Comparison of ENCODE assay signal across 8 mouse cellular contexts in the genomic region with DNA sequence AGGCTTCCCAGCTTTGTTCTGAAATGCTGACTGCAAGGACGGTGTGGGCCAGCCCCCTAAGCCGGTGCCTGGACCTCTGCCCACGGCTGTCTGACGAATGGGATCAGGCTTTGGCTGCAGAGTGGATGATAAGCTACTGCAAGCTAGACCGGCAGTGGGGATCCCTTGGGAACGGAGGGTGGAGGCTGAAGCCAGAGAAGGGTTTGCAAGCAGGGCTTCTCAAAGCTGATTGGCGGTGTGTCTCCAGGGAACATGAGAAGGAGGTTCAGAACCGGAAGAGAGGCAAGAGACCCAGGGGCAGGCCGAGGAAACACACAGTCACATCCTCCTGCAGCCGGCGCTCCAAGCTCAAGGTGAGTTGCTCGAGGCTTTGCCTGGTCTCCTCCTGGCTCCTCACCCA. TPM values are rescaled to one million over a fixed set of nuclear protein-coding genes. Genes with fewer than 3 reads are reported as not detected.
DNase-seq lines count a peak whose midpoint lies in the region; ATAC-seq and TF ChIP-seq lines count a peak whose summit lies in the region.

No protein-coding gene starts in this region.

- no peaks in the 10 kb centered on the region for H3K9me3 ChIP-seq in lung, embryonic 16.5 days (ENCODE audit: control insufficient read depth, low read length)
- H3K9me3 ChIP-seq in forebrain, embryonic 16.5 days (ENCODE audit: control insufficient read depth, low read length) = no peaks in the 10 kb centered on the region
- H3K9me3 ChIP-seq in hindbrain, embryonic 13.5 days = no peaks in the 10 kb centered on the region
- H3K9me3 ChIP-seq in midbrain, postnatal 0 days (ENCODE audit: low read length) = no peaks in the 10 kb centered on the region
- H3K9me3 ChIP-seq in intestine, embryonic 15.5 days = no peaks in the 10 kb centered on the region

- H3K9ac ChIP-seq in lung, embryonic 16.5 days (ENCODE audit: low read length) = no peak overlapping the region
- H3K9ac ChIP-seq in forebrain, embryonic 16.5 days (replicated peaks; ENCODE audit: low read depth, low read length) = no peak overlapping the region
- peak overlapping the region; percentile 95 for H3K9ac ChIP-seq in hindbrain, embryonic 13.5 days
- H3K9ac ChIP-seq in midbrain, postnatal 0 days (replicated peaks; ENCODE audit: low read length, poor library complexity, severe bottlenecking) = peak overlapping the region; percentile 48
- H3K9ac ChIP-seq in intestine, embryonic 15.5 days = no peak overlapping the region

- ATAC-seq in lung, embryonic 16.5 days (ENCODE audit: low read depth) = no peak
- ATAC-seq in forebrain, embryonic 16.5 days = no peak
- ATAC-seq in hindbrain, embryonic 13.5 days (ENCODE audit: low FRiP score) = no peak
- ATAC-seq in midbrain, postnatal 0 days (ENCODE audit: low FRiP score) = no peak
- ATAC-seq in intestine, embryonic 15.5 days = no peak

- peaks cover 35% of the 10 kb centered on the region for H3K36me3 ChIP-seq in lung, embryonic 16.5 days (ENCODE audit: control insufficient read depth, insufficient read depth, low read length)
- peaks cover 31% of the 10 kb centered on the region for H3K36me3 ChIP-seq in forebrain, embryonic 16.5 days (ENCODE audit: control insufficient read depth, insufficient read depth)
- peaks cover 47% of the 10 kb centered on the region for H3K36me3 ChIP-seq in hindbrain, embryonic 13.5 days
- peaks cover 34% of the 10 kb centered on the region for H3K36me3 ChIP-seq in midbrain, postnatal 0 days (ENCODE audit: insufficient read depth, low read length)
- peaks cover 36% of the 10 kb centered on the region for H3K36me3 ChIP-seq in intestine, embryonic 15.5 days

- WGBS in lung, embryonic 16.5 days = 35% methylated on average over 12 of the region's 12 CpGs
- WGBS in lung, adult 2 months = 63% methylated on average over 12 of the region's 12 CpGs
- 45% methylated on average over 12 of the region's 12 CpGs for WGBS in forebrain, embryonic 16.5 days
- 50% methylated on average over 12 of the region's 12 CpGs for WGBS in hindbrain, embryonic 13.5 days
- 15% methylated on average over 11 of the region's 12 CpGs for WGBS in midbrain, postnatal 0 days
- 50% methylated on average over 12 of the region's 12 CpGs for WGBS in intestine, embryonic 15.5 days
- WGBS in cerebellum, adult 2 months = 49% methylated on average over 12 of the region's 12 CpGs

- no peak overlapping the region for H3K4me3 ChIP-seq in lung, embryonic 16.5 days (ENCODE audit: low read length)
- H3K4me3 ChIP-seq in lung, adult 2 months (replicated peaks; ENCODE audit: extremely low read depth, low read depth, low read length) = no peak overlapping the region
- H3K4me3 ChIP-seq in forebrain, embryonic 16.5 days (replicated peaks; ENCODE audit: low read length) = no peak overlapping the region
- H3K4me3 ChIP-seq in hindbrain, embryonic 13.5 days = peak overlapping the region; percentile 99
- H3K4me3 ChIP-seq in midbrain, postnatal 0 days (ENCODE audit: low read depth, low read length) = no peak overlapping the region
- no peak overlapping the region for H3K4me3 ChIP-seq in intestine, embryonic 15.5 days (replicated peaks)
- H3K4me3 ChIP-seq in cerebellum, adult 2 months (replicated peaks; ENCODE audit: insufficient read depth, low read depth, low read length) = no peak overlapping the region

- TF ChIP-seq CTCF in lung, adult 2 months (IDR thresholded peaks at IDR 0.05; ENCODE audit: insufficient read depth, low read length) = no peak
- TF ChIP-seq CTCF in midbrain, postnatal 0 days (IDR thresholded peaks at IDR 0.05) = no peak
- TF ChIP-seq CTCF in cerebellum, adult 2 months (IDR thresholded peaks at IDR 0.05; ENCODE audit: borderline replicate concordance, insufficient read depth, low read depth, low read length) = no peak

- H3K4me1 ChIP-seq in lung, embryonic 16.5 days (replicated peaks; ENCODE audit: control insufficient read depth, insufficient read depth, low read length) = peaks cover 29% of the 10 kb centered on the region
- no peaks in the 10 kb centered on the region; the same call in 1 of the 2 replicates for H3K4me1 ChIP-seq in lung, adult 2 months (ENCODE audit: control insufficient read depth, insufficient read depth, low read length)
- H3K4me1 ChIP-seq in forebrain, embryonic 16.5 days (replicated peaks; ENCODE audit: control insufficient read depth, insufficient read depth, low read length) = peaks cover 42% of the 10 kb centered on the region
- peaks cover 60% of the 10 kb centered on the region for H3K4me1 ChIP-seq in hindbrain, embryonic 13.5 days (replicated peaks)
- peaks cover 16% of the 10 kb centered on the region; the same call in 1 of the 2 replicates for H3K4me1 ChIP-seq in midbrain, postnatal 0 days (ENCODE audit: insufficient read depth, low read length)
- peaks cover 32% of the 10 kb centered on the region for H3K4me1 ChIP-seq in intestine, embryonic 15.5 days (replicated peaks)
- peaks cover 9% of the 10 kb centered on the region; the same call in 1 of the 2 replicates for H3K4me1 ChIP-seq in cerebellum, adult 2 months (ENCODE audit: control insufficient read depth, insufficient read depth, low read length)

- H3K27me3 ChIP-seq in lung, embryonic 16.5 days (ENCODE audit: control insufficient read depth, insufficient read depth, low read depth, low read length) = peaks cover under 1% of the 10 kb centered on the region; the same call in 1 of the 2 replicates
- H3K27me3 ChIP-seq in forebrain, embryonic 16.5 days (replicated peaks; ENCODE audit: control insufficient read depth, insufficient read depth, low read length) = 0 out of 2 replicates have a peak, but pooled peaks cover under 1% of the 10 kb centered on the region
- peaks cover under 1% of the 10 kb centered on the region; the same call in 1 of the 2 replicates for H3K27me3 ChIP-seq in hindbrain, embryonic 13.5 days
- peaks cover under 1% of the 10 kb centered on the region; the same call in 1 of the 2 replicates for H3K27me3 ChIP-seq in midbrain, postnatal 0 days (ENCODE audit: insufficient read depth, low read length)
- H3K27me3 ChIP-seq in intestine, embryonic 15.5 days (replicated peaks) = 0 out of 2 replicates have a peak, but pooled peaks cover under 1% of the 10 kb centered on the region
- no peaks in the 10 kb centered on the region for H3K27me3 ChIP-seq in cerebellum, adult 2 months (ENCODE audit: control insufficient read depth, insufficient read depth, low read length)

- no peak for TF ChIP-seq POLR2A in lung, adult 2 months (IDR thresholded peaks at IDR 0.05; ENCODE audit: borderline replicate concordance, extremely low read depth, low read depth, low read length)
- TF ChIP-seq POLR2A in cerebellum, adult 2 months (IDR thresholded peaks at IDR 0.05; ENCODE audit: borderline replicate concordance, insufficient read depth, low read length) = no peak

- DNase-seq in lung, adult 2 months = no peak
- DNase-seq in midbrain, postnatal 0 days (ENCODE audit: low spot score) = peak; percentile 65
- DNase-seq in cerebellum, adult 8-10 months = no peak
- no peak for DNase-seq in cerebellum, adult 2 months

- H3K27ac ChIP-seq in lung, embryonic 16.5 days (ENCODE audit: low read length) = no peak overlapping the region
- H3K27ac ChIP-seq in forebrain, embryonic 16.5 days (ENCODE audit: low read length) = no peak overlapping the region
- 0 out of 2 replicates have a peak overlapping the region, but pooled peaks have one; percentile 20 for H3K27ac ChIP-seq in hindbrain, embryonic 13.5 days
- H3K27ac ChIP-seq in midbrain, postnatal 0 days (ENCODE audit: low read depth, low read length) = no peak overlapping the region
- H3K27ac ChIP-seq in intestine, embryonic 15.5 days = no peak overlapping the region
- no peak overlapping the region for H3K27ac ChIP-seq in cerebellum, adult 2 months (ENCODE audit: insufficient read depth, low read length)

- H3K4me2 ChIP-seq in lung, embryonic 16.5 days (ENCODE audit: low read depth, low read length) = peak overlapping the region; percentile 3; the same call in 1 of the 2 replicates
- H3K4me2 ChIP-seq in forebrain, embryonic 16.5 days (ENCODE audit: low read length) = peak overlapping the region; percentile 78
- peak overlapping the region; percentile 90 for H3K4me2 ChIP-seq in hindbrain, embryonic 13.5 days
- H3K4me2 ChIP-seq in midbrain, postnatal 0 days (ENCODE audit: low read depth, low read length, poor library complexity, severe bottlenecking) = peak overlapping the region; percentile 10; the same call in 1 of the 2 replicates
- no peak overlapping the region; the same call in 1 of the 2 replicates for H3K4me2 ChIP-seq in intestine, embryonic 15.5 days (replicated peaks)

RNA-seq across cellular contexts. Expression of a gene that starts 3.4 kb away (rescaled TPM):
- polyA plus RNA-seq in lung, embryonic 16.5 days (2015; fragmentation: Nextera tagmentation; extraction: Ambion mirVana) = 27.4 and 30.5 TPM in 2 replicates
- polyA plus RNA-seq in lung, adult 2 months (2012; rRNA removed) = 2.9 and 4.4 TPM in 2 replicates
- 24.9 and 26.7 TPM in 2 replicates for polyA plus RNA-seq in forebrain, embryonic 16.5 days (2015; fragmentation: Nextera tagmentation; extraction: Ambion mirVana)
- polyA plus RNA-seq in hindbrain, embryonic 13.5 days (2015; fragmentation: Nextera tagmentation; extraction: Ambion mirVana) = 20.3 and 24.2 TPM in 2 replicates
- 9.6 and 10.6 TPM in 2 replicates for total RNA-seq in midbrain, postnatal 0 days (2014; rRNA removed)
- 5.6 and 6.7 TPM in 2 replicates for polyA plus RNA-seq in midbrain, postnatal 0 days (2015; fragmentation: Nextera tagmentation; extraction: Ambion mirVana)
- 24.8 and 27.0 TPM in 2 replicates for polyA plus RNA-seq in intestine, embryonic 15.5 days (2015; fragmentation: Nextera tagmentation; extraction: Ambion mirVana)
- polyA plus RNA-seq in cerebellum, adult 2 months (2012; rRNA removed) = 4.1 and 4.6 TPM in 2 replicates

RNA-seq across cellular contexts. Expression of a gene that starts 14.6 kb away (rescaled TPM):
- 7.7 and 7.9 TPM in 2 replicates for polyA plus RNA-seq in lung, embryonic 16.5 days (2015; fragmentation: Nextera tagmentation; extraction: Ambion mirVana)
- 3.8 and 3.9 TPM in 2 replicates for polyA plus RNA-seq in lung, adult 2 months (2012; rRNA removed)
- polyA plus RNA-seq in forebrain, embryonic 16.5 days (2015; fragmentation: Nextera tagmentation; extraction: Ambion mirVana) = 12.3 and 13.4 TPM in 2 replicates
- polyA plus RNA-seq in hindbrain, embryonic 13.5 days (2015; fragmentation: Nextera tagmentation; extraction: Ambion mirVana) = 10.0 and 11.1 TPM in 2 replicates
- 14.9 and 15.5 TPM in 2 replicates for total RNA-seq in midbrain, postnatal 0 days (2014; rRNA removed)
- polyA plus RNA-seq in midbrain, postnatal 0 days (2015; fragmentation: Nextera tagmentation; extraction: Ambion mirVana) = 6.8 and 7.6 TPM in 2 replicates
- polyA plus RNA-seq in intestine, embryonic 15.5 days (2015; fragmentation: Nextera tagmentation; extraction: Ambion mirVana) = 7.4 and 7.9 TPM in 2 replicates
- 8.7 and 10.5 TPM in 2 replicates for polyA plus RNA-seq in cerebellum, adult 2 months (2012; rRNA removed)

RNA-seq across cellular contexts. Expression of a gene that starts 38.2 kb away (rescaled TPM):
- polyA plus RNA-seq in lung, embryonic 16.5 days (2015; fragmentation: Nextera tagmentation; extraction: Ambion mirVana) = not detected in 2 replicates
- 0.13 TPM in 1 of 2 replicates, not detected in the other for polyA plus RNA-seq in lung, adult 2 months (2012; rRNA removed)
- not detected in 2 replicates for polyA plus RNA-seq in forebrain, embryonic 16.5 days (2015; fragmentation: Nextera tagmentation; extraction: Ambion mirVana)
- polyA plus RNA-seq in hindbrain, embryonic 13.5 days (2015; fragmentation: Nextera tagmentation; extraction: Ambion mirVana) = not detected in 2 replicates
- not detected in 2 replicates for total RNA-seq in midbrain, postnatal 0 days (2014; rRNA removed)
- polyA plus RNA-seq in midbrain, postnatal 0 days (2015; fragmentation: Nextera tagmentation; extraction: Ambion mirVana) = not detected in 2 replicates
- polyA plus RNA-seq in intestine, embryonic 15.5 days (2015; fragmentation: Nextera tagmentation; extraction: Ambion mirVana) = 0.09 and 0.25 TPM in 2 replicates
- polyA plus RNA-seq in cerebellum, adult 2 months (2012; rRNA removed) = not detected in 2 replicates

RNA-seq across cellular contexts. Expression of a gene that starts 59.8 kb away (rescaled TPM):
- 13.3 and 14.0 TPM in 2 replicates for polyA plus RNA-seq in lung, embryonic 16.5 days (2015; fragmentation: Nextera tagmentation; extraction: Ambion mirVana)
- polyA plus RNA-seq in lung, adult 2 months (2012; rRNA removed) = 16.2 and 16.8 TPM in 2 replicates
- 18.1 and 18.5 TPM in 2 replicates for polyA plus RNA-seq in forebrain, embryonic 16.5 days (2015; fragmentation: Nextera tagmentation; extraction: Ambion mirVana)
- 14.1 and 15.8 TPM in 2 replicates for polyA plus RNA-seq in hindbrain, embryonic 13.5 days (2015; fragmentation: Nextera tagmentation; extraction: Ambion mirVana)
- total RNA-seq in midbrain, postnatal 0 days (2014; rRNA removed) = 48.6 and 53.4 TPM in 2 replicates
- 30.5 TPM in 2 replicates for polyA plus RNA-seq in midbrain, postnatal 0 days (2015; fragmentation: Nextera tagmentation; extraction: Ambion mirVana)
- 10.7 and 11.2 TPM in 2 replicates for polyA plus RNA-seq in intestine, embryonic 15.5 days (2015; fragmentation: Nextera tagmentation; extraction: Ambion mirVana)
- 50.1 and 57.6 TPM in 2 replicates for polyA plus RNA-seq in cerebellum, adult 2 months (2012; rRNA removed)

Comparison
In these comparisons a context has a peak if more than half of its experiments do, and no peak if none do; other contexts are left out.
1. H3K9ac ChIP-seq: peak in hindbrain, embryonic 13.5 days (single experiment) and midbrain, postnatal 0 days (single experiment); none in lung, embryonic 16.5 days (single experiment), forebrain, embryonic 16.5 days (single experiment) and intestine, embryonic 15.5 days (single experiment).